23 mouse cellular contexts compared by ENCODE assay signal in the genomic region with DNA sequence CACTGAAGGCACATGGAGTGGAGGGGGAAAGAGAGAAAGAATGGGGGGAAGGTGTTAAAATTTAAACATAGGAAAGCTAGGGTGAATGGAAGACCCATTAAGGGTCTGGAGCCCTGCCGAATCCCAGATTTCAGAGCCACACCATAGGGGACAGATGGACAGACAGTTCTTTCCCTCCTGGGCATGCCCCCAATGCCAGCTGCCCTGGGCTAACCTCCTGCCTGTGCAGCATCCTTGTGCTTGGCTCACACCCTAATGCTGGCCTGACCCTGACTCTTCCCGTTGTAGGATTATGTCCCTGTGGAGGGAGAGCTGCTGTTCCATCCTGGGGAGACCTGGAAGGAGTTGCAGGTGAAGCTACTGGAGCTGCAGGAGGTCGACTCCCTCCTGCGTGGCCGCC. TPM values are rescaled to one million over a fixed set of nuclear protein-coding genes. Genes with fewer than 3 reads are reported as not detected.
A peak's percentile ranks its signal among the peaks of the same experiment; 100 is the strongest.
DNase-seq lines count a peak whose midpoint lies in the region; ATAC-seq and TF ChIP-seq lines count a peak whose summit lies in the region.
"Had no signal": no experiment of that assay in that cellular context is flagged by ENCODE, and none has a peak within 500 bp of the region (broad histone marks: within the 10 kb centered on the region; RNA-seq: fewer than 3 reads in every experiment).

No protein-coding gene starts in this region.

- DNase-seq in cerebellum, adult 11-12 months = peak; percentile 63
- DNase-seq in cerebellum, postnatal 4 days (ENCODE audit: low spot score in 2 of 2) = no peak
- peak; percentile 53 to 71 for DNase-seq in cerebellum, postnatal 10 days
- no peak for DNase-seq in cerebellum, postnatal 36 days
- DNase-seq in heart, embryonic 10.5 days (ENCODE audit: low spot score) = no peak
- no peak for DNase-seq in heart, adult 11 months
- DNase-seq in midbrain, postnatal 0 days (ENCODE audit: low spot score) = no peak
- DNase-seq: adrenal gland, adult 8-10 months; adrenal gland, postnatal 25 days; gastrocnemius, postnatal 10 days; gastrocnemius, postnatal 36 days; kidney, adult 11 months; kidney, adult 8-10 months had no signal

- 0 out of 2 replicates have a peak overlapping the region, but pooled peaks have one; percentile 2 for H3K27ac ChIP-seq in heart, embryonic 10.5 days
- H3K27ac ChIP-seq in midbrain, embryonic 16.5 days (ENCODE audit: low read length) = no peak overlapping the region
- H3K27ac ChIP-seq in midbrain, postnatal 0 days (ENCODE audit: low read depth, low read length) = no peak overlapping the region
- H3K27ac ChIP-seq: embryonic facial prominence, embryonic 12.5 days; embryonic facial prominence, embryonic 15.5 days; heart, embryonic 13.5 days; hindbrain, embryonic 13.5 days; intestine, embryonic 15.5 days had no signal

- H3K4me3 ChIP-seq in heart, embryonic 10.5 days = no peak overlapping the region
- no peak overlapping the region for H3K4me3 ChIP-seq in midbrain, embryonic 16.5 days (ENCODE audit: low read depth, low read length)
- H3K4me3 ChIP-seq in midbrain, postnatal 0 days (ENCODE audit: low read depth, low read length) = no peak overlapping the region
- H3K4me3 ChIP-seq: embryonic facial prominence, embryonic 12.5 days; embryonic facial prominence, embryonic 15.5 days; heart, embryonic 13.5 days; hindbrain, embryonic 13.5 days; intestine, embryonic 15.5 days had no signal

- no peaks in the 10 kb centered on the region for H3K9me3 ChIP-seq in heart, embryonic 10.5 days
- H3K9me3 ChIP-seq in midbrain, embryonic 16.5 days (replicated peaks; ENCODE audit: control insufficient read depth, low read length, poor library complexity, severe bottlenecking) = no peaks in the 10 kb centered on the region
- H3K9me3 ChIP-seq in midbrain, postnatal 0 days (ENCODE audit: low read length) = no peaks in the 10 kb centered on the region
- H3K9me3 ChIP-seq: embryonic facial prominence, embryonic 12.5 days; embryonic facial prominence, embryonic 15.5 days; heart, embryonic 13.5 days; hindbrain, embryonic 13.5 days; intestine, embryonic 15.5 days had no signal

- no peak overlapping the region for H3K4me2 ChIP-seq in midbrain, embryonic 16.5 days (ENCODE audit: low read length)
- H3K4me2 ChIP-seq in midbrain, postnatal 0 days (ENCODE audit: low read depth, low read length, poor library complexity, severe bottlenecking) = no peak overlapping the region
- H3K4me2 ChIP-seq: embryonic facial prominence, embryonic 12.5 days; embryonic facial prominence, embryonic 15.5 days; heart, embryonic 13.5 days; hindbrain, embryonic 13.5 days; intestine, embryonic 15.5 days had no signal

- H3K36me3 ChIP-seq in heart, embryonic 10.5 days = no peaks in the 10 kb centered on the region
- no peaks in the 10 kb centered on the region for H3K36me3 ChIP-seq in midbrain, embryonic 16.5 days (ENCODE audit: control insufficient read depth, insufficient read depth, low read length)
- no peaks in the 10 kb centered on the region for H3K36me3 ChIP-seq in midbrain, postnatal 0 days (ENCODE audit: insufficient read depth, low read length)
- H3K36me3 ChIP-seq: embryonic facial prominence, embryonic 12.5 days; embryonic facial prominence, embryonic 15.5 days; heart, embryonic 13.5 days; hindbrain, embryonic 13.5 days; intestine, embryonic 15.5 days had no signal

- H3K4me1 ChIP-seq in heart, embryonic 10.5 days = 0 out of 2 replicates have a peak, but pooled peaks cover 16% of the 10 kb centered on the region
- no peaks in the 10 kb centered on the region for H3K4me1 ChIP-seq in midbrain, embryonic 16.5 days (ENCODE audit: control insufficient read depth, insufficient read depth, low read length)
- H3K4me1 ChIP-seq in midbrain, postnatal 0 days (ENCODE audit: insufficient read depth, low read length) = no peaks in the 10 kb centered on the region

- no peak for ATAC-seq in midbrain, embryonic 16.5 days
- ATAC-seq in midbrain, postnatal 0 days (ENCODE audit: low FRiP score) = no peak
- ATAC-seq: activated CD4-positive, CD25-positive, alpha-beta regulatory T cell, adult 4 months; forebrain, embryonic 16.5 days; hindbrain, embryonic 16.5 days; intestine, embryonic 15.5 days had no signal

- WGBS in heart, embryonic 10.5 days = 60% methylated on average over 5 of the region's 5 CpGs
- WGBS in midbrain, embryonic 16.5 days = 62% methylated on average over 5 of the region's 5 CpGs
- 56% methylated on average over 5 of the region's 5 CpGs for WGBS in midbrain, postnatal 0 days

- peaks cover 32% of the 10 kb centered on the region for H3K27me3 ChIP-seq in heart, embryonic 10.5 days (ENCODE audit: insufficient read depth, poor library complexity, severe bottlenecking)
- no peaks in the 10 kb centered on the region for H3K27me3 ChIP-seq in midbrain, embryonic 16.5 days (ENCODE audit: control insufficient read depth, insufficient read depth, low read depth, low read length)
- H3K27me3 ChIP-seq in midbrain, postnatal 0 days (ENCODE audit: insufficient read depth, low read length) = no peaks in the 10 kb centered on the region
- H3K27me3 ChIP-seq: embryonic facial prominence, embryonic 15.5 days had no signal

- no peak for TF ChIP-seq CTCF in midbrain, postnatal 0 days (IDR thresholded peaks at IDR 0.05)

- peak overlapping the region; percentile 6; the same call in 1 of the 2 replicates for H3K9ac ChIP-seq in midbrain, embryonic 16.5 days (ENCODE audit: low read depth, low read length)
- H3K9ac ChIP-seq in midbrain, postnatal 0 days (replicated peaks; ENCODE audit: low read length, poor library complexity, severe bottlenecking) = no peak overlapping the region
- H3K9ac ChIP-seq: embryonic facial prominence, embryonic 12.5 days; embryonic facial prominence, embryonic 15.5 days; heart, embryonic 13.5 days; hindbrain, embryonic 13.5 days; intestine, embryonic 15.5 days had no signal

RNA-seq across cellular contexts. Expression of a gene that starts 14.9 kb away (rescaled TPM):
- polyA plus RNA-seq in heart, embryonic 10.5 days (2016; fragmentation: Nextera tagmentation; extraction: Ambion mirVana) = 202 and 273 TPM in 2 replicates
- polyA plus RNA-seq in midbrain, embryonic 16.5 days (2015; fragmentation: Nextera tagmentation; extraction: Ambion mirVana) = 57.2 and 64.1 TPM in 2 replicates
- 36.3 and 44.0 TPM in 2 replicates for total RNA-seq in midbrain, postnatal 0 days (2014; rRNA removed)
- polyA plus RNA-seq in midbrain, postnatal 0 days (2015; fragmentation: Nextera tagmentation; extraction: Ambion mirVana) = 47.7 and 49.5 TPM in 2 replicates

RNA-seq across cellular contexts. Expression of a gene that starts 23.2 kb away (rescaled TPM):
- 0.67 and 1.1 TPM in 2 replicates for polyA plus RNA-seq in heart, embryonic 10.5 days (2016; fragmentation: Nextera tagmentation; extraction: Ambion mirVana)
- 0.57 and 0.64 TPM in 2 replicates for polyA plus RNA-seq in midbrain, embryonic 16.5 days (2015; fragmentation: Nextera tagmentation; extraction: Ambion mirVana)
- 2.2 and 3.0 TPM in 2 replicates for total RNA-seq in midbrain, postnatal 0 days (2014; rRNA removed)
- 1.0 and 1.2 TPM in 2 replicates for polyA plus RNA-seq in midbrain, postnatal 0 days (2015; fragmentation: Nextera tagmentation; extraction: Ambion mirVana)
- total RNA-seq: granulocyte monocyte progenitor cell, adult 5-6 weeks had no signal
- polyA plus RNA-seq: activated CD4-positive, CD25-positive, alpha-beta regulatory T cell, adult 4 months had no signal

RNA-seq across cellular contexts. Expression of a gene that starts 30.1 kb away (rescaled TPM):
- 684 and 1,078 TPM in 2 replicates for polyA plus RNA-seq in heart, embryonic 10.5 days (2016; fragmentation: Nextera tagmentation; extraction: Ambion mirVana)
- 2,051 and 2,173 TPM in 2 replicates for polyA plus RNA-seq in midbrain, embryonic 16.5 days (2015; fragmentation: Nextera tagmentation; extraction: Ambion mirVana)
- total RNA-seq in midbrain, postnatal 0 days (2014; rRNA removed) = 568 and 792 TPM in 2 replicates
- polyA plus RNA-seq in midbrain, postnatal 0 days (2015; fragmentation: Nextera tagmentation; extraction: Ambion mirVana) = 2,143 and 2,254 TPM in 2 replicates

RNA-seq across cellular contexts. Expression of a gene that starts 32.5 kb away (rescaled TPM):
- 33.3 and 37.1 TPM in 2 replicates for polyA plus RNA-seq in heart, embryonic 10.5 days (2016; fragmentation: Nextera tagmentation; extraction: Ambion mirVana)
- 36.4 and 36.6 TPM in 2 replicates for polyA plus RNA-seq in midbrain, embryonic 16.5 days (2015; fragmentation: Nextera tagmentation; extraction: Ambion mirVana)
- total RNA-seq in midbrain, postnatal 0 days (2014; rRNA removed) = 45.2 and 55.1 TPM in 2 replicates
- 25.5 and 26.7 TPM in 2 replicates for polyA plus RNA-seq in midbrain, postnatal 0 days (2015; fragmentation: Nextera tagmentation; extraction: Ambion mirVana)

Comparison
In these comparisons a context has a peak if more than half of its experiments do, and no peak if none do; other contexts are left out.
1. DNase-seq: peak in cerebellum, adult 11-12 months (single experiment) and cerebellum, postnatal 10 days (2 of 2); none in cerebellum, postnatal 4 days (0 of 2), cerebellum, postnatal 36 days (0 of 2), heart, embryonic 10.5 days (single experiment), heart, adult 11 months (single experiment) and midbrain, postnatal 0 days (single experiment).